Mouse (Mus musculus) adrenal gland, postnatal 10 days (tissue): ENCODE results near the gene Wwp2. TPM values are rescaled to one million over a fixed set of nuclear protein-coding genes. Genes with fewer than 3 reads are reported as not detected.

ENCODE experiments used
- DNase-seq: peaks from one replicate; pipeline ENCODE4 v3.0.0; 2021; ENCODE audit warnings: mixed read lengths
- total RNA-seq, 2 experiments: library from RNA; stranded (reverse); gene quantifications; 2 replicates each; pipeline ENCODE4 v1.2.3; 2021

Wwp2 gene
- total RNA-seq, 2 experiments from 2014 or later, result 36.7 to 39.7 TPM

GRCm38 (mm10) chr8:107560820-107561536, 124.8 kb downstream of the Wwp2 start:
- DNase-seq, result no peak

- DNase-seq, result no peak
These were observed 126.0 kb downstream of the Wwp2 start for GRCm38 (mm10) chr8:107562164-107562563.

GRCm38 (mm10) chr8:107571046-107571445, 134.9 kb downstream of the Wwp2 start:
- DNase-seq, result no peak

- DNase-seq, result no peak
These were observed 135.4 kb downstream of the Wwp2 start for GRCm38 (mm10) chr8:107571486-107572135.

GRCm38 (mm10) chr8:107572497-107572896, 136.3 kb downstream of the Wwp2 start:
- peak; percentile 89 for DNase-seq

- no peak for DNase-seq
These were observed 138.6 kb downstream of the Wwp2 start for GRCm38 (mm10) chr8:107574771-107575170.

GRCm38 (mm10) chr8:107576702-107577101, 140.5 kb downstream of the Wwp2 start:
- DNase-seq, result peak; percentile 89

- no peak for DNase-seq
These were observed 141.5 kb downstream of the Wwp2 start for GRCm38 (mm10) chr8:107577640-107578039.

- no peak for DNase-seq
These were observed 142.0 kb downstream of the Wwp2 start for GRCm38 (mm10) chr8:107578132-107578531.

- DNase-seq, result no peak
These were observed 142.4 kb downstream of the Wwp2 start for GRCm38 (mm10) chr8:107578541-107578940.

- DNase-seq, result no peak
These were observed 144.7 kb downstream of the Wwp2 start for GRCm38 (mm10) chr8:107580879-107581278.

GRCm38 (mm10) chr8:107581536-107581935, 145.4 kb downstream of the Wwp2 start:
- DNase-seq, result no peak

- no peak for DNase-seq
These were observed 146.0 kb downstream of the Wwp2 start for GRCm38 (mm10) chr8:107582136-107582535.

- no peak for DNase-seq
These were observed 151.3 kb downstream of the Wwp2 start for GRCm38 (mm10) chr8:107587429-107587994.

- peak; percentile 97 for DNase-seq
These were observed 152.0 kb downstream of the Wwp2 start, which contains the start of gene Psmd7 for GRCm38 (mm10) chr8:107587995-107588780. Psmd7 (minus strand) TSS chr8:107588464.

- DNase-seq, result no peak
These were observed 158.0 kb downstream of the Wwp2 start for GRCm38 (mm10) chr8:107593967-107594729.

GRCm38 (mm10) chr8:107594817-107595216, 158.7 kb downstream of the Wwp2 start:
- DNase-seq, result no peak

- no peak for DNase-seq
These were observed 161.6 kb downstream of the Wwp2 start for GRCm38 (mm10) chr8:107597731-107598130.

GRCm38 (mm10) chr8:107599691-107600090, 163.5 kb downstream of the Wwp2 start:
- no peak for DNase-seq

- DNase-seq, result peak; percentile 84
These were observed 166.9 kb downstream of the Wwp2 start for GRCm38 (mm10) chr8:107603026-107603425.
